Mouse (Mus musculus) megakaryocyte, embryonic 14.5 days (primary cell): ENCODE data around the gene Lrba.

Experiments used
- FLI1 ChIP-seq: IDR thresholded peaks from 2 replicates; pipeline ENCODE4 v1.6.1; 2012; ENCODE audit warnings: low read length, inconsistent platforms, mixed read lengths
- GATA1 ChIP-seq: IDR thresholded peaks from 3 replicates; pipeline ENCODE4 v1.6.1; 2012; ENCODE audit warnings: mixed read lengths, low read length, inconsistent platforms, borderline replicate concordance

DNA sequence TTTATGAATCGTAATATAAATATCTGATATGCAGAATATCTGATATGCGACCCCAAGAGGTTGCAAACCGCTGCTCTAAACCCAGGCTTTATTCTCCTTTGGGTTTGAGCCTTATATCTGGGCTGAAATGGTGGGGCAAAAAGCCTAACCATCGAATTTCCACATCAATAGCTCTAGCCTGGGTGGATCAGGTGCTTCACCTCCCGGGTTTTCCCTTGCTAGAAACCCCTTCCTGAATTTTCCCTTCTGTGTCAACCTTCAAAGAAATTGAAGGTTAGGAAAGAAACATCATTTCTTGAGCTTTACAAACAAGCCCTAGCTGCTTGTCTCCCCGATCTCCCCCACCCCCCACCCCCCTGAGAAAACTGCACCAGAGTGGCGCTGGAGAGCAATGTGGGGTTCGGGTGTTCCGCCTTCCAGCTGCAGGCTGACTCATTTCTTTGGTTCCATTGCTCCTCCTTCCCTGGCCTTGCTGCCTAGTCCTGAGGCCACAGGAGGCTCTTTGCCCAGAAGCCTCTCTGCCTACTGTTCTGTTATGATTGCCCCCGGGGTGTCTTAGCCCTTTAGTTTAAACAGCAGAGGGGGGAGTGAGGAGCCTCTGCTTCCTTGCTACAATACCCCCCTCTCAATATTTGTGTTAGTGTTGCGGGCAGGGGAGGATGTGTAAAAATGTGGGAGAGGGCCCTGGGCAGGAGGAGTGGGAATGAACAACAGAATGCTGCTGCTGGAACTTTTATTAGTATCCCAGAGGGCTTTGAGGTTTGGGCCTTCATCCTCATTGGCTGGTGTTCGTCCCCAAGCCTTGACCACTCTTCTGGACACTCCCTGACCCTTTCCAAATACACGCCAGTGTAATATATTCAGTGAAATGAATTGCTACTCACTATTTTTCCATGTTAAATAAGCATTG is 314.4 kb downstream of the Lrba start:
- no peak for TF ChIP-seq GATA1
- TF ChIP-seq FLI1, result no peak
